Mouse (Mus musculus): Measurements from ENCODE around the gene Gbx1. TPM values are rescaled to one million over a fixed set of nuclear protein-coding genes. Genes with fewer than 3 reads are reported as not detected.

Gene Gbx1
- total RNA-seq, 2 experiments from 2014 or later = not detected

- DNase-seq (ENCODE audit: low spot score in 2 of 2) = no peak
Observed at GRCm38 (mm10) chr5:24525360-24526189, 1.4 kb downstream of the Gbx1 start.

DNA sequence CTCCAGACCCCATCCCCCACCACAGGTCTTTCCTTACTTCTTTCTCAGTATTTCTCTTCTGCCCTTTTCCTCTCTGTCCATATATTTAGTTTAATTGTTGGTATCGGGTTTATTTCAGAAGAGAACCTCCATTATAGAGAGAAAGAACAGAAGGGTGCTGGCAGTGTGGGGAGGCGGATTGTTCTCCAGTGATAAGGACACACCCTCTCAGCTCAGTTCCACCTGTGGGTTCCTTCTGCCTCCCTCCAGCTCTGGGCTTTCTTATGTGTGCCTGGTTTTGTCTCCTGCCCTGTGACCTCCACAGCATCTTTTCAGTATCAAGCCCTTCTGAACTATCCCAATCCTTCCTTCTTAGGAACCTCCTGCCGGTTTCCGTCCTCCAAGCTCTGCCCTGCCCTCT lies 2.5 kb downstream of the Gbx1 start:
- DNase-seq (ENCODE audit: low spot score in 2 of 2) = no peak

GRCm38 (mm10) chr5:24523806-24524205 lies 3.2 kb downstream of the Gbx1 start:
- DNase-seq (ENCODE audit: low spot score in 2 of 2) = no peak

- DNase-seq (ENCODE audit: low spot score in 2 of 2) = no peak
Observed at GRCm38 (mm10) chr5:24521366-24521765, 5.6 kb downstream of the Gbx1 start.

DNA sequence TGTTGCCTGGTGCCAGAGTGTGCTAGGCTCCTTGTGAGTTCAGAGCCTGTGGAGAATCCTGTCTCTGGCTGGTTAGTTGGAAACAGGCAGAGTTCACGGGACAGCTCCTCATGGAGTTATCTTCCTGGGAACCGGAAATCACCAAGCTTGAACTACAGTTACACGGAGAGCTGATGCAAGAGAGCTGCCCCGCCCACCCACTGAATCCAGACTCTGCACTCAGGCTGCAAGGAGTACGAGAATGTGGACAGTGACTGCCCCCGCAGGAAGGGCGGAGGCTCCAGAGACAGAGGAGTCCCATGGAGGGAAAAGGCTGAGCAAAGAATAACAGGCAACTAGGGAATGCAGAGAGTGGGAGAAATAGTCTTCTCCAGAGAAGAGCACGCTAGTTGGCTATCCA lies 14.7 kb downstream of the Gbx1 start:
- no peak for DNase-seq (ENCODE audit: low spot score in 2 of 2)

- no peak for DNase-seq (ENCODE audit: low spot score in 2 of 2)
Observed at GRCm38 (mm10) chr5:24510635-24511034, 16.4 kb downstream of the Gbx1 start.

DNA sequence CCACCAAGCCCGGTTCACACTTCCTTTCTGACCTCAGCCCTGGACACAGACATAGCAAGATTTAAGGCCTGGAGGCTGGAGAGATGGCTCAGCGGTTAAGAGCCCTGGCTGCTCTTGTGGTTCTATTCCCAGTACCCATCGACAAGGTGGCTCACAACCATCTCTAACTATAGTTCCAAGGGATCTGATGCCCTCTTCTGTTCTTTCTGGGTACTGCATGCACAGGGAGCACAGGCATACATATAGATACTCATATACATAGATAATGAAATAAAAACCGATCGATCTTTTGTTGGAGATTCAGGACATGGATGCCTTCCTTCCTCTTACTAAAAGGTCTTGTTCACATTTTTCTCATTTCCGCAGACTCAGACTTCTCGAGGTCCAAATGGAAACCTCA lies 18.6 kb downstream of the Gbx1 start:
- no peak for DNase-seq (ENCODE audit: low spot score in 2 of 2)

- no peak for DNase-seq (ENCODE audit: low spot score in 2 of 2)
Observed at GRCm38 (mm10) chr5:24505513-24505912, 21.5 kb downstream of the Gbx1 start.

- no peak for DNase-seq (ENCODE audit: low spot score in 2 of 2)
Observed at GRCm38 (mm10) chr5:24502786-24503185, 24.2 kb downstream of the Gbx1 start.

DNA sequence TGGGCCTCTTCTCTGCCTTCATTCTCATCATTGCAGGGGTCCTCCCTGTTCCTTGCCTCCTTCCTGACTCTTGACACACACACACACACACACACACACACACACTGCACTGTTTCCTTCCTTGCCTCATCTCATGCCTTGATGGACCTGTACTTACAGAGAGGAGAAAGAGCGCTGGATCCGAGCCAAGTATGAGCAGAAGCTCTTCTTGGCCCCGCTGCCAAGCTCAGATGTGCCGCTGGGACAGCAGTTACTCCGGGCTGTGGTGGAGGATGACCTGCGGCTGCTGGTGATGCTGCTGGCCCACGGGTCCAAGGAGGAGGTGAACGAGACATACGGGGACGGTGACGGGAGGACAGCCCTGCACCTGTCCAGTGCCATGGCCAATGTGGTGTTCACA lies 26.2 kb downstream of the Gbx1 start:
- no peak for DNase-seq (ENCODE audit: low spot score in 2 of 2)

DNA sequence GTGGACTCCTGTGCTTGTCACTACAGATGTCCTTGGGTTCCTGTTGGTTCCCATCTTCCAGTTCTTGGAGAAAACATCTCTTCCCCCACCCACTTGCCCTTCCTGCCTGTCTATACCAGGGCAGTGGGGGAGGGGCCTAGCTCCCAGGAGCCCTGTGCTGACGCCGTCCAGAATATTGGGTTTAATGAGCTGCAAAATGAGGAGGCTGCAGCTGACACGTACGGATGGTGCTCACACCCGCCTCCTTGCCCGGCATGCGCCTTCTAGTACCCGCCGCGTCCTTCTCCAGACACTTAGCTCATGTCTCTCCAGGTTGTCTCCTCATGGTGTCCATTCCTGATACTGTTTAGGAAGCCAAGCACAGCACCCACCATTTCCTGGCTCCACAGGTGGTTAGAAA lies 27.9 kb downstream of the Gbx1 start:
- DNase-seq (ENCODE audit: low spot score in 2 of 2) = no peak

GRCm38 (mm10) chr5:24497526-24497925 lies 29.5 kb downstream of the Gbx1 start:
- no peak for DNase-seq (ENCODE audit: low spot score in 2 of 2)

DNA sequence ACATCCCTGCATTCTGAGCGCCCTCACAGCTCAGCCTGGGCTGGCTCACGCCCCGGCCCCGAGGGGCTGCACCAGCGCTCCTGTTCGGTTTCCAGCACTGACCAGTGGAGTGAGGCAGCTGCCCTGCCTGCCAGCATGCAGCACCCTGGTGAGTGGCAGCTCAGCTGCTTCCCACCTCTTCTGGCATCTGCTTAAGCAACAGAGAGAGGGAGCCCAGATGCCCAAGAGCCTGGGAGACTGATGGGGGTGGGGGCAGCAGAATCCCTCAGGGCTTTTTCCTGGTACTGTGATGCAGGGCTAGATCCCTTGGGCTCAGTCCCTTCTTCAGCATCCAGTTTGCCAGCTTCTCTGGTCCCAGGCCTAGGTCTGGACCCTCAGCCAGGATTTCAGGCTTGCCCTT lies 30.2 kb downstream of the Gbx1 start:
- DNase-seq (ENCODE audit: low spot score in 2 of 2) = no peak

DNA sequence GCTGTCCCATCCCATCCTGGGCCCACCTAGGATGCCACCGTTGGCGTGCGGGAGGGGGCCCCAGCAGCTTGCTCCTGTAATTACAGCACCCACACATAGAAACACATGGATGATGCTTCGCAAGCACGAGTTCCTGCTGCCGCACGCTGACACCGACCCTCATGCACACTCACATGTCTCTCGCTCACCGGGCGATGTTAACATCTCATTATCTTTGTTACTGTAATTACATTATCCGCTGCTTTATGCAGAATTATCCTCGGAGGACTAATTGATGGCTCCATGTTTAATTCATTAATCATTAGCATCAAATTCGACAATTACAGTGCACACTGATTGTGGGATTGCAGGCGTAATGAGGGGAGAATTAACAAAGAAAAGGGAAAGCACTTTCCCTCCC lies 32.0 kb downstream of the Gbx1 start:
- no peak for DNase-seq (ENCODE audit: low spot score in 2 of 2)

GRCm38 (mm10) chr5:24492546-24493285 lies 34.3 kb downstream of the Gbx1 start:
- DNase-seq (ENCODE audit: low spot score in 2 of 2) = no peak

- no peak for DNase-seq (ENCODE audit: low spot score in 2 of 2)
Observed at GRCm38 (mm10) chr5:24490413-24490920, 36.5 kb downstream of the Gbx1 start.

- no peak for DNase-seq (ENCODE audit: low spot score in 2 of 2)
Observed at GRCm38 (mm10) chr5:24486738-24487137, 40.3 kb downstream of the Gbx1 start.

GRCm38 (mm10) chr5:24486097-24486496 lies 40.9 kb downstream of the Gbx1 start:
- peak; percentile 84 to 88 for DNase-seq (ENCODE audit: low spot score in 2 of 2)

DNA sequence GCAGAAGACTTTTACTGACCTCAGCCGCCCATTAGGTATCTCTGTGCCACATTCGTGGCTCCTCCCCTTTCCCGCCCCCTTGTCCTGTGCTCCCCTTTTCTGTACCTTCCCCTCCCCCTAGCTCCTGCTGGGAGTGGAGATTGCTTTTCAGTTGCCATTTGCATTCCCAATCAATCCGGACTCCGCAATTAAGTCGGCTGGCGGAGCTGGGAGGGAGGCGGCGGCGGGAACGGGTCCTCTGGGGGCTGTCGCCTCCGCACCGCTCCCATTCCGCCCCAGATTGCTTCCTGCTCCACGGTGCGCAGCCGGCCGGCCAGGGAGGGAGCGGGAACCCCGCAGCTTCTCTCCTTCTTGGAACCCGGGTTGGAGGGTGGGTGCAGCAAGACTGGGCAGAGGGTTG lies 42.0 kb downstream of the Gbx1 start:
- no peak for DNase-seq (ENCODE audit: low spot score in 2 of 2)

DNA sequence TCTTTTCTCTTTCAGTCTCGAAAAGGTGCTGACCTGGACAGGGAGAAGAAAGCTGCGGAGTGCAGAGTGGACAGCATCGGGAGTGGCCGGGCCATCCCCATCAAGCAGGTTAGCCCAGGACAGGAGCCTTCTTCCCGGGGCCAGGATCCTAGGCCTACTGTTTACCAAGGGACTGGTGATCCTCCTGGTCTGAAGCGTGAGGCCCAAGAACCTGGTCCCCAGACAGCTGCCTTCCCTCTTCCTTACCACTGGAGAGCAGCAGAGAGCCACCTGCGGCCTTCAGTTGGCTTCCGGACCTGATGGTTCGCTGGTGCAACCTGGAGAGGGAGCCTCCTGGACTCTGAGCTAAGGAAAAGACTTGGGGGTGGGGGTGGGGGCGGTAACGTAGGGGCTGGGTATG lies 43.7 kb downstream of the Gbx1 start:
- peak; percentile 57 to 58 for DNase-seq (ENCODE audit: low spot score in 2 of 2)

DNA sequence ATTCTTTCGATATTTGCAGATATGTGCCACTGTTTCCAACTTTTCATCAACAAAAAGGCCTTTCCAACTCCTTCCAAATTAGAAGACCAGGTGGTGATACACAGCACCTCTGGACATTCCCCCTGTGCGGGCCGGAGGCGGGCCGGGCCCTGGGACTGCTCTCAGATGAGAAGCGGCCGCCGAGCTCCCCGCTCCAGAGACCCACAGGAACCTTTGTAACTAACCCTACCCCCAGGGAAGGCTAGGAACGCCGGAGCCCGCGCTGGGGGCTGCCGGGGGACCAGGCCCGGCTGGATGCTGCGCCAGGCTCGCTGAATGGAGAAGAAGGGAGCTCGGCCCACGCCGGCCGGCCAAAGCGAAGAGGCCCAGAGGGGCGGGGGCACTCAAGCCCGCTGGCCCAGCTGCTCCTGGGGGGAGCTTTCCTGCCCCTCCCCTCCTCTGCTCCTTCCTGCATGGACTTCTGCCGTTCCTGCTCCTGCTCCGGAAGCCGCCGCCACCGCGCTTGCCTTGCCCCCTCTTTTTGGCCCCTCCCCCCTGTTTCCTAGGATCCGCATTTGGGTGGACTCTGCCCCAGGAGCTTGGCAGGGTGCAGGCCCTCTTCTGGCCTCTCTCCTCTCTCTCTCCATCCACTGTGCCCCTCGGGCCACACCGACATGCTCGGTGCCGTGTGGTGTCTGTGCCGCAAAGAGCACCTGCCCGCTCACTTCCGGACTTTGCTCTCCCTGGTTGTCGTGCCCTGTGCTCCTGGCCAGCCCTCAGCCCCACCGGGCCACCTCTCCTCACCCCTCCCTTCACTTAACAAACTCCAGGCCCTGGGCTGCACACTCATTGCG lies 44.5 kb downstream of the Gbx1 start:
- no peak for DNase-seq (ENCODE audit: low spot score in 2 of 2)
